Mouse (Mus musculus) cerebellum, postnatal 25 days (tissue): ENCODE data around the gene Ptpn7.

ENCODE experiments used
- DNase-seq, 2 experiments: peaks; one replicate each; pipeline ENCODE4 v3.0.0; 2021; ENCODE audit warnings: mixed read lengths in 2 of 2

Gene Ptpn7

GRCm38 (mm10) chr1:135129543-135130183, 2.8 kb upstream of the Ptpn7 start:
- no peak for DNase-seq

GRCm38 (mm10) chr1:135130376-135131018, 2.0 kb upstream of the Ptpn7 start:
- no peak for DNase-seq

GRCm38 (mm10) chr1:135131034-135131433, 1.5 kb upstream of the Ptpn7 start:
- DNase-seq: no peak

GRCm38 (mm10) chr1:135131560-135131959, 940 bp upstream of the Ptpn7 start:
- DNase-seq: no peak

GRCm38 (mm10) chr1:135132893-135133369, 431 bp downstream of the Ptpn7 start:
- DNase-seq: no peak

- no peak for DNase-seq
These were observed 1.4 kb downstream of the Ptpn7 start for GRCm38 (mm10) chr1:135133678-135134435.

GRCm38 (mm10) chr1:135135111-135135787, 2.7 kb downstream of the Ptpn7 start:
- DNase-seq: no peak

- DNase-seq: peak; percentile 78 to 83
These were observed 4.0 kb downstream of the Ptpn7 start for GRCm38 (mm10) chr1:135136500-135136899.

GRCm38 (mm10) chr1:135139906-135140305, 7.4 kb downstream of the Ptpn7 start:
- DNase-seq: no peak

GRCm38 (mm10) chr1:135142452-135142851, 10.0 kb downstream of the Ptpn7 start:
- no peak for DNase-seq

- DNase-seq: no peak
These were observed 11.4 kb downstream of the Ptpn7 start for GRCm38 (mm10) chr1:135143940-135144339.

GRCm38 (mm10) chr1:135146077-135146945, 13.8 kb downstream of the Ptpn7 start, which contains the start of gene Arl8a:
Gene Arl8a (plus strand): TSS chr1:135146824.
- peak; percentile 91 to 96 for DNase-seq

GRCm38 (mm10) chr1:135146946-135147701, 14.6 kb downstream of the Ptpn7 start:
- DNase-seq: peak; percentile 77 to 84

GRCm38 (mm10) chr1:135147702-135148058, 15.2 kb downstream of the Ptpn7 start:
- no peak for DNase-seq

GRCm38 (mm10) chr1:135148476-135148875, 16.0 kb downstream of the Ptpn7 start:
- DNase-seq: peak in 1 of 2 experiments; percentile 13

GRCm38 (mm10) chr1:135148996-135149395, 16.5 kb downstream of the Ptpn7 start:
- peak in 1 of 2 experiments; percentile 16 for DNase-seq

- DNase-seq: peak in 1 of 2 experiments; percentile 36
These were observed 21.5 kb downstream of the Ptpn7 start for GRCm38 (mm10) chr1:135154011-135154410.

GRCm38 (mm10) chr1:135154411-135154959, 22.0 kb downstream of the Ptpn7 start:
- peak; percentile 79 to 86 for DNase-seq

GRCm38 (mm10) chr1:135156300-135156699, 23.8 kb downstream of the Ptpn7 start:
- peak in 1 of 2 experiments; percentile 21 for DNase-seq

GRCm38 (mm10) chr1:135158633-135159032, 26.1 kb downstream of the Ptpn7 start:
- peak in 1 of 2 experiments; percentile 43 for DNase-seq

GRCm38 (mm10) chr1:135159074-135159473, 26.6 kb downstream of the Ptpn7 start:
- DNase-seq: peak in 1 of 2 experiments; percentile 45
